Mouse (Mus musculus): ENCODE results near the gene Gm9573. TPM values are rescaled to one million over a fixed set of nuclear protein-coding genes. Genes with fewer than 3 reads are reported as not detected.

Gm9573 gene
- polyA plus RNA-seq, 1 experiment from 2014 or later: not detected

DNA sequence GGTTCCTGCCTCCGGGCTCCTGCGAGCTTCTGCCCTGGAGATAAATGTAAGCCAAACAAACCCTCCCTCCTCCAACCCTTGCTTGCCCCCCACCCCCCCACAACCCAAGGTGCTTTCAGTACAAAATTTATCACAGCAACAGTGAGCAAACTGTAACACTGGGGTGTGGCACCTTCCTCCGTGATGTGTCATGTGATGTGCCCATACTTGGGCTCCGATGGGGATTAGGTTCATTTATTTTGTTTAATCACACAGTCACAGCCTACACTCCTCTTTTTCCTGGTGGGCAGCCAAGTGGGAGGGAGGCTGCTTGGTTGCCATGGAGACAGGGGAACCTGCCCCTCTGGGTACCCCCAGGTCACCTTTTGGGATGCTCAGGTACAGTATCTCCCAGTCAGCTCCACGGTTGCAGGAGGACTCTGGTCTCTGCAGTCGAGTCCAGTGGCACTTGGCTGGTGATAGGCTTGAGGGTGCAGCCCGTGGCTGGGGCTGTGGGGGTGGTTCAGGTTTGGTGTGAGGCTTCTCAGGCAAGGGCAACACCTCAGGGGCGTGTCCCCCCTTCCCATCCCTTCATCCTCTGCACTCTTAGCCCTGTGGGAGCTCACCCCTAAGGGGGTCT, 24.6 kb downstream of the Gm9573 start:
- 61% methylated on average over 8 of the region's 8 CpGs for WGBS
- Histone ChIP-seq H3K27ac (ENCODE audit: low read length) (no peak overlapping the region), H3K4me1 (ENCODE audit: control insufficient read depth, insufficient read depth, low read length) (no peaks in the 10 kb centered on the region), H3K4me3 (ENCODE audit: low read depth, low read length) (no peak overlapping the region), H3K4me2 (ENCODE audit: low read length) (no peak overlapping the region), H3K27me3 (ENCODE audit: control insufficient read depth, insufficient read depth, low read depth, low read length) (no peaks in the 10 kb centered on the region), H3K9ac (ENCODE audit: low read depth, low read length) (no peak overlapping the region), H3K9me3 (replicated peaks; ENCODE audit: control insufficient read depth, low read length, poor library complexity, severe bottlenecking) (0 out of 2 replicates have a peak, but pooled peaks cover 2% of the 10 kb centered on the region), H3K36me3 (ENCODE audit: control insufficient read depth, insufficient read depth, low read length) (no peaks in the 10 kb centered on the region)
- ATAC-seq: no peak

DNA sequence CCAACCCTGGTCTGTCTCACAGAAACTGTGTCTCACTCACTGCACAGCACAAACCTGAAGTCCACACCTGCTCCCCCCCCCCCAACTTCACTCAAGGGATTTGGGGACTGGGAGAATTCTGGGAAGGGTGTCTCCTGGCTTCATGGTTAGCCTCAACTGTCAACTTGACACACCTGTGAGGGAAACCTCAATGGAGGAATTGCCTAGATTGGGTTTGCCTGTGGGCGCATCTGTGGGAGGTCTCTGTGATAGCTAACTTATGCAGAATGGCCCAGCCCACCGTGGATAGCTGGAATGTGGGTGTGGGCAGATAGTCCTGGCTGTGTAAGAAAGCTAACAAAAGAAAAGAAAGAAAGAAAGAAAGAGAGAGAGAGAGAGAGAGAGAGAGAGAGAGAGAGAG, 25.2 kb downstream of the Gm9573 start, which contains the start of gene Sfta2:
Sfta2 (plus strand) TSS at position 301 of the 400 bp plus-strand sequence.
- Histone ChIP-seq H3K36me3 (ENCODE audit: control insufficient read depth, insufficient read depth, low read length) (no peaks in the 10 kb centered on the region), H3K4me3 (ENCODE audit: low read depth, low read length) (no peak within 1 kb of the TSS), H3K27me3 (ENCODE audit: control insufficient read depth, insufficient read depth, low read depth, low read length) (no peaks in the 10 kb centered on the region), H3K9me3 (replicated peaks; ENCODE audit: control insufficient read depth, low read length, poor library complexity, severe bottlenecking) (0 out of 2 replicates have a peak, but pooled peaks cover 1% of the 10 kb centered on the region), H3K4me1 (ENCODE audit: control insufficient read depth, insufficient read depth, low read length) (no peaks in the 10 kb centered on the region), H3K4me2 (ENCODE audit: low read length) (no peak within 1 kb of the TSS), H3K9ac (ENCODE audit: low read depth, low read length) (no peak within 1 kb of the TSS), H3K27ac (ENCODE audit: low read length) (no peak within 1 kb of the TSS)
- WGBS: 69% methylated on average over 2 of the region's 2 CpGs
- ATAC-seq: no peak

DNA sequence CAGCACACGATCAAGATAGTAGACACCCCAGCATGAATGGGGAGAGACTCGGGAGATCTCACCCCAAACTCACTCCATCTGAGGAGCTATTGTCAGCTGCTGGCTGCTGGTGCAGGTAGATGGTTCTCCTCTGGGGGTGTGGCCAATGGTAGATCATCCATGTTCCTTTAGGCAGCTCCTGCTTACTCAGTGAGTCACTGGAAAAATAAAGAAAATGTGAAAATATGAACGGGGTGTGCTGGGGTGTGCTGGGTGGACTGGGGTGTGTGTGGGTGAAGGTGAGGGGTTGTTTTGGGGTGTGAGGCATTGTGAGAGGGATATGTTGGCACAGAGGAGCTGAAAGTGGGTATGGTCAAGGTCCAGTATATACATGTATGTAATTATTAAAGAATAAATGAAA, 29.0 kb downstream of the Gm9573 start:
- no peak overlapping the region for H3K27ac ChIP-seq (ENCODE audit: low read length)

DNA sequence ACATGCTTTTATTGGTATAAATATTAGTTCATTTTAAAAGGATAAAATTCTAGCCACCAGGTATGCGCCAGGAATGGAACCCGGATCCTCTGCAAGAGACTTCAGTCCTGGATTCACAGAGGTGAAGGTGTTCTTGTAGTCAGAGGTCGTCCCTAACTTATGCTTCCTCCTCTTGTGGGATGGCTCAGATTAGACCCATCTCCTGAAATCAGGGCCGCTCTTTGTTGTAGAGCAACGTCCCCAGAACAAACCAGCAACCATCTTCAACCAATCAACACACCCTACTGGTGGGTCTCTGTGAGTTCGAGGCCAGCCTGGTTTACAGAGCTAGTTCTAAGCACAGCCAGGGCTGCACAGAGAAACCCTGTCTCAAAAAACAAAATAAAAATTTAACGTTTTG, 32.0 kb downstream of the Gm9573 start:
- Histone ChIP-seq H3K27me3 (ENCODE audit: control insufficient read depth, insufficient read depth, low read depth, low read length) (no peaks in the 10 kb centered on the region), H3K9ac (ENCODE audit: low read depth, low read length) (no peak overlapping the region), H3K4me1 (ENCODE audit: control insufficient read depth, insufficient read depth, low read length) (no peaks in the 10 kb centered on the region), H3K9me3 (replicated peaks; ENCODE audit: control insufficient read depth, low read length, poor library complexity, severe bottlenecking) (no peaks in the 10 kb centered on the region), H3K4me3 (ENCODE audit: low read depth, low read length) (no peak overlapping the region), H3K27ac (ENCODE audit: low read length) (no peak overlapping the region), H3K36me3 (ENCODE audit: control insufficient read depth, insufficient read depth, low read length) (no peaks in the 10 kb centered on the region), H3K4me2 (ENCODE audit: low read length) (no peak overlapping the region)
- 88% methylated on average over 7 of the region's 7 CpGs for WGBS
- no peak for ATAC-seq

More for the DNA sequence above, 29.0 kb downstream of the Gm9573 start:
- Histone ChIP-seq H3K9me3 (replicated peaks; ENCODE audit: control insufficient read depth, low read length, poor library complexity, severe bottlenecking) (no peaks in the 10 kb centered on the region), H3K4me1 (ENCODE audit: control insufficient read depth, insufficient read depth, low read length) (no peaks in the 10 kb centered on the region), H3K4me3 (ENCODE audit: low read depth, low read length) (no peak overlapping the region), H3K27me3 (ENCODE audit: control insufficient read depth, insufficient read depth, low read depth, low read length) (no peaks in the 10 kb centered on the region), H3K36me3 (ENCODE audit: control insufficient read depth, insufficient read depth, low read length) (no peaks in the 10 kb centered on the region), H3K9ac (ENCODE audit: low read depth, low read length) (no peak overlapping the region), H3K4me2 (ENCODE audit: low read length) (no peak overlapping the region)
- WGBS: 97% methylated on average over 3 of the region's 3 CpGs
- no peak for ATAC-seq

DNA sequence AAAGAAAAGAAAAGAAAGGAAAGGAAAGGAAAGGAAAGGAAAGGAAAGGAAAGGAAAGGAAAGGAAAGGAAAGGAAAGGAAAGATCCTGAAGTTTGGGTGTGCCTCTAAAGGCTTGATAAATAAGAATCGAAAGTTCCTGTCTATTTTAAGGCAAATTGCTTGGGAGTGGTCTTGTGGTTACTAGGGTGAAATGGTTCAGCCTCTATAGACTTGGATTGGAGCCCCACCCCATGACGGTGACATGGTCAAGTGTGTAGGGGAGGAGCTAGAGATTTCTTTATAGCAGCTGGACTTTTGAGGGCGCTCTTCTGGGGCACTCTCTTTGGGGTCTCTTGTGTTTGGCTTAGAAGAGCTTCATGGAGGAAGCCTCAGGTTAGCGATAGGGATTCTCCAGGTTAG, 32.7 kb downstream of the Gm9573 start:
- Histone ChIP-seq H3K9me3 (replicated peaks; ENCODE audit: control insufficient read depth, low read length, poor library complexity, severe bottlenecking) (no peaks in the 10 kb centered on the region), H3K4me2 (ENCODE audit: low read length) (no peak overlapping the region), H3K9ac (ENCODE audit: low read depth, low read length) (no peak overlapping the region), H3K4me1 (ENCODE audit: control insufficient read depth, insufficient read depth, low read length) (no peaks in the 10 kb centered on the region), H3K36me3 (ENCODE audit: control insufficient read depth, insufficient read depth, low read length) (no peaks in the 10 kb centered on the region), H3K27me3 (ENCODE audit: control insufficient read depth, insufficient read depth, low read depth, low read length) (no peaks in the 10 kb centered on the region), H3K4me3 (ENCODE audit: low read depth, low read length) (no peak overlapping the region), H3K27ac (ENCODE audit: low read length) (no peak overlapping the region)
- 41% methylated on average over 4 of the region's 4 CpGs for WGBS
- ATAC-seq: no peak

DNA sequence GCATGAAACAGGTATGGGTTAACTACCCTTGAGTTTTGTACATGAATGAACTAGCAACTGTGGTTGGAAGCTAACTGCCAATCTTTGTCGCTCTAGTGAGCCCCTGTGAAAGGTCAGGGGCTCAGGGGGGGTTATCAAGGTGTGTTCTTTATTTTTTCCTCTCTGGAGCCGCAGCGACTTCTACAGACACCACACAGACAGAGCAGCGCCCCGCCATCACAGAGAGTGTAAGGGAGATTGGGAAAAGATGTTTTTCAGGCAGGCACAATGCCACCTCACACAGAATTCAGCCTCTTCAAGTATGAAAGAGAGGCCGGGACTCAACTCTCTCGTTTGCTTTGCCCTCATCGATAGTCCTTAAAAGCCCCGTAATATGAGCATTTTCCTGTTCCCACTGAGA, 34.3 kb downstream of the Gm9573 start:
- Histone ChIP-seq H3K27me3 (ENCODE audit: control insufficient read depth, insufficient read depth, low read depth, low read length) (no peaks in the 10 kb centered on the region), H3K27ac (ENCODE audit: low read length) (no peak overlapping the region), H3K9me3 (replicated peaks; ENCODE audit: control insufficient read depth, low read length, poor library complexity, severe bottlenecking) (no peaks in the 10 kb centered on the region), H3K36me3 (ENCODE audit: control insufficient read depth, insufficient read depth, low read length) (no peaks in the 10 kb centered on the region), H3K4me3 (ENCODE audit: low read depth, low read length) (no peak overlapping the region), H3K4me2 (ENCODE audit: low read length) (no peak overlapping the region), H3K4me1 (ENCODE audit: control insufficient read depth, insufficient read depth, low read length) (no peaks in the 10 kb centered on the region), H3K9ac (ENCODE audit: low read depth, low read length) (no peak overlapping the region)
- WGBS: 86% methylated on average over 9 of the region's 9 CpGs
- no peak for ATAC-seq

DNA sequence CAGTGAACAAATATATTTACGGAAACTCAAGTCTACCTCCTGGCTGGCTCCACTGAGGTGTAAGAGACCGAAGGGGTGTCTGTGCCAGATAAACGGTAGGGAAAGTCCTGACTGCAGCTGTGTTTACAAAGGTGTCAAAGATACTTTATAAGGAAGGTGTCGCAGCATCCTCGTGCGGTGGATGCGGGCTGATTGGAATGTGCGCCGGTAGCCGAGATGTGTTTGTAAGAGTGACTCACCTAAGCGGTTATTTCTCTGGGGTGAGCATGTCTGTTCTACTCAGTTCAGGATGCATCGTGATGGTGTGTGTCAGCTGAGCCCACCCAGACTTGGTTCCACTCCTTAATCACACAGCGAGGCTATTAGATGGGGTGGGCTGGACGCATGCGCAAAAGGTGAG, 34.7 kb downstream of the Gm9573 start:
- no peaks in the 10 kb centered on the region for H3K4me1 ChIP-seq (ENCODE audit: control insufficient read depth, insufficient read depth, low read length)
- H3K36me3 ChIP-seq (ENCODE audit: control insufficient read depth, insufficient read depth, low read length): no peaks in the 10 kb centered on the region
- no peaks in the 10 kb centered on the region for H3K27me3 ChIP-seq (ENCODE audit: control insufficient read depth, insufficient read depth, low read depth, low read length)
- H3K9ac ChIP-seq (ENCODE audit: low read depth, low read length): no peak overlapping the region
- no peak overlapping the region for H3K4me2 ChIP-seq (ENCODE audit: low read length)
- no peaks in the 10 kb centered on the region for H3K9me3 ChIP-seq (replicated peaks; ENCODE audit: control insufficient read depth, low read length, poor library complexity, severe bottlenecking)
- H3K4me3 ChIP-seq (ENCODE audit: low read depth, low read length): no peak overlapping the region
- ATAC-seq: no peak
- WGBS: 93% methylated on average over 15 of the region's 15 CpGs
- H3K27ac ChIP-seq (ENCODE audit: low read length): no peak overlapping the region; the same call in 1 of the 2 replicates

DNA sequence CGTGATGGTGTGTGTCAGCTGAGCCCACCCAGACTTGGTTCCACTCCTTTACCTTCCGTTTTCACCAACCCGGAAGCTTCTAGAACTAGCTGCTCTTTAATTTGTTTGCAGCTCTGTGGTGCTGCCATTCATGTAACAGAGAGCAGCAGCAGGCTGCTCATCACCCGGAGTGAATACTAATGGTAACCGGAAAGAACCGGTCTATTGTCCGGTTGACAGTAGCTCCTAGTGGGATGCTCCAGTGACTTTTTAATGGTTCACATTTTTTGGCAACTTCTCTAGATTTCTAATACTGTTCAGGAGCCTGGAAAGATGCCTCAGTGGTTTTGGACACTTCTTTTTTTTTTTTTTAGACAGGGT, 35.2 kb downstream of the Gm9573 start:
- Histone ChIP-seq H3K36me3 (ENCODE audit: control insufficient read depth, insufficient read depth, low read length) (no peaks in the 10 kb centered on the region), H3K27ac (ENCODE audit: low read length) (peak overlapping the region; percentile 70), H3K9me3 (replicated peaks; ENCODE audit: control insufficient read depth, low read length, poor library complexity, severe bottlenecking) (no peaks in the 10 kb centered on the region), H3K4me1 (ENCODE audit: control insufficient read depth, insufficient read depth, low read length) (no peaks in the 10 kb centered on the region), H3K27me3 (ENCODE audit: control insufficient read depth, insufficient read depth, low read depth, low read length) (no peaks in the 10 kb centered on the region), H3K9ac (ENCODE audit: low read depth, low read length) (no peak overlapping the region), H3K4me3 (ENCODE audit: low read depth, low read length) (no peak overlapping the region), H3K4me2 (ENCODE audit: low read length) (peak overlapping the region; percentile 25; the same call in 1 of the 2 replicates)
- no peak; the same call in 1 of the 2 replicates for ATAC-seq
- WGBS: 61% methylated on average over 7 of the region's 7 CpGs

DNA sequence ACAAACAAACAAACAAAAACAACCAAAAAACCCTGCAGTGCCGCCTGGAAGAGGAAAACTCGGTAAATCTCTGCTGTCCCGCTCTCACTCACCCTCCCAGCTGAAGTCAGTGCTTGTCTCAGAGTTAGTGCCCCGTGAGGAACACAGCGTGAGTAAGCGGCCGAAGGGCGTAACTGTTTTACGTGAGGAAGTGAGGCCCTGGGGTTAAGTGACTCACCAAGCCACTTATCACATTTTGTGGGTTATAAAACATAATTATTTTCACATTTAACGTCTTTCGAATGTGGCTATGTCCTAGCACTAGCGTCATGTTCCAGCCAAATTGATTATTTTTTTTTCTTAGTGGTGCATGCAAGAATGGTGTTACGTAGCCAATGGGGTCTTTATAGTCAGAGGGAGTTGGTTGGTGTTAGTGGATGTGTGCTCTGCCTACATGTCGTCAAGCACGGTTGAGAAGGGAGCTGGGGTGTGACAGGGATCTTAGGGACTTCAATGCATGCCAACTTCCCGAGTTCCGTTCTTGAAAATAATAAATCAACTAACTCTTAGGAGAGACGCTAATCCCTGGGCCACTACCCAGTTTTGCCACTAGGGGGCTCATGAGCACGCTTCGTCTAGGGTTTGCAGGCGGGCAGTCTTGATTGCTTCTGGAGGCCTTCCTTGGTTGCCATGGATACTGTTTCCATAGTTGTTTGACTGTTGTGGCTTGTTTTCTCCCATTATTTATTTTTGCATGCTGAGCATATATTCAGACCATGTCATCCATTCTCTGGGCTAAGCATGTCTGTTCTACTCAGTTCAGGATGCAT, 35.8 kb downstream of the Gm9573 start:
- H3K27ac ChIP-seq (ENCODE audit: low read length): peak overlapping the region; percentile 70
- no peaks in the 10 kb centered on the region for H3K36me3 ChIP-seq (ENCODE audit: control insufficient read depth, insufficient read depth, low read length)
- no peak overlapping the region for H3K4me3 ChIP-seq (ENCODE audit: low read depth, low read length)
- WGBS: 55% methylated on average over 21 of the region's 21 CpGs
- peak overlapping the region; percentile 25; the same call in 1 of the 2 replicates for H3K4me2 ChIP-seq (ENCODE audit: low read length)
- H3K27me3 ChIP-seq (ENCODE audit: control insufficient read depth, insufficient read depth, low read depth, low read length): no peaks in the 10 kb centered on the region
- ATAC-seq: peak; percentile 92
- no peak overlapping the region for H3K9ac ChIP-seq (ENCODE audit: low read depth, low read length)
- no peaks in the 10 kb centered on the region for H3K9me3 ChIP-seq (replicated peaks; ENCODE audit: control insufficient read depth, low read length, poor library complexity, severe bottlenecking)
- no peaks in the 10 kb centered on the region for H3K4me1 ChIP-seq (ENCODE audit: control insufficient read depth, insufficient read depth, low read length)
